Mouse (Mus musculus): ENCODE data around the gene Spi1.
"Not testable (repeated sequence)": the region's sequence is repeated elsewhere in the genome, so short reads cannot be mapped to it uniquely, and the experiment has no call there.

Spi1 gene

GRCm38 (mm10) chr2:91097015-91097414 is 14.8 kb downstream of the Spi1 start:
- DNase-seq, result peak; percentile 59 to 60

GRCm38 (mm10) chr2:91098156-91098555 is 16.0 kb downstream of the Spi1 start:
- no peak for DNase-seq

GRCm38 (mm10) chr2:91101124-91101740 is 19.0 kb downstream of the Spi1 start:
- peak; percentile 96 to 97 for DNase-seq

GRCm38 (mm10) chr2:91108156-91108555 is 26.0 kb downstream of the Spi1 start:
- DNase-seq, result no peak

GRCm38 (mm10) chr2:91109241-91109640 is 27.1 kb downstream of the Spi1 start:
- DNase-seq, result no peak

GRCm38 (mm10) chr2:91109807-91110385 is 27.7 kb downstream of the Spi1 start:
- no peak for DNase-seq

- no peak for DNase-seq
Observed at GRCm38 (mm10) chr2:91110429-91110828, 28.2 kb downstream of the Spi1 start.

- not testable (repeated sequence) for DNase-seq
Observed at GRCm38 (mm10) chr2:91111832-91112231, 29.6 kb downstream of the Spi1 start.

GRCm38 (mm10) chr2:91112491-91112890 is 30.3 kb downstream of the Spi1 start:
- no peak for DNase-seq

- no peak for DNase-seq
Observed at GRCm38 (mm10) chr2:91113334-91113733, 31.1 kb downstream of the Spi1 start.

- no peak for DNase-seq
Observed at GRCm38 (mm10) chr2:91113852-91114251, 31.7 kb downstream of the Spi1 start.

GRCm38 (mm10) chr2:91114781-91115577 is 32.8 kb downstream of the Spi1 start:
- DNase-seq, result peak; percentile 48 to 52

- DNase-seq, result no peak
Observed at GRCm38 (mm10) chr2:91115578-91115970, 33.4 kb downstream of the Spi1 start.

GRCm38 (mm10) chr2:91116842-91117241 is 34.7 kb downstream of the Spi1 start:
- DNase-seq, result no peak

- DNase-seq, result no peak
Observed at GRCm38 (mm10) chr2:91117585-91118275, 35.5 kb downstream of the Spi1 start, which contains the start of gene Mybpc3. TSS of gene Mybpc3 (plus strand) at chr2:91118144.

- no peak for DNase-seq
Observed at GRCm38 (mm10) chr2:91118647-91119046, 36.5 kb downstream of the Spi1 start.

- no peak for DNase-seq
Observed at GRCm38 (mm10) chr2:91119061-91119460, 36.9 kb downstream of the Spi1 start.

GRCm38 (mm10) chr2:91119551-91119950 is 37.4 kb downstream of the Spi1 start:
- no peak for DNase-seq

- DNase-seq, result no peak
Observed at GRCm38 (mm10) chr2:91120261-91120671, 38.1 kb downstream of the Spi1 start.

- DNase-seq, result no peak
Observed at GRCm38 (mm10) chr2:91121011-91121410, 38.8 kb downstream of the Spi1 start.

- no peak for DNase-seq
Observed at GRCm38 (mm10) chr2:91121497-91121896, 39.3 kb downstream of the Spi1 start.

- no peak for DNase-seq
Observed at GRCm38 (mm10) chr2:91123521-91123920, 41.3 kb downstream of the Spi1 start.

GRCm38 (mm10) chr2:91125101-91125500 is 42.9 kb downstream of the Spi1 start:
- no peak for DNase-seq

Measured in B cell, adult 2 months (primary cell).